12 mouse cellular contexts compared by ENCODE assay signal in genomic region chr13:49308206-49308605, GRCm38 (mm10). TPM values are rescaled to one million over a fixed set of nuclear protein-coding genes. Genes with fewer than 3 reads are reported as not detected.
DNase-seq lines count a peak whose midpoint lies in the region; ATAC-seq and TF ChIP-seq lines count a peak whose summit lies in the region.
"Had no signal": no experiment of that assay in that cellular context is flagged by ENCODE, and none has a peak within 500 bp of the region (broad histone marks: within the 10 kb centered on the region; RNA-seq: fewer than 3 reads in every experiment).

No protein-coding gene starts in this region.

- peak overlapping the region; percentile 12; the same call in 1 of the 2 replicates for H3K4me3 ChIP-seq in heart, embryonic 15.5 days
- no peak overlapping the region for H3K4me3 ChIP-seq in heart, adult 2 months
- peak overlapping the region; percentile 29 for H3K4me3 ChIP-seq in liver, embryonic 12.5 days
- H3K4me3 ChIP-seq: midbrain, embryonic 12.5 days had no signal

- intact Hi-C loops in heart, adult 2 months (cut with DNase I), result no loop called here

- H3K27me3 ChIP-seq in heart, embryonic 15.5 days, result no peaks in the 10 kb centered on the region
- H3K27me3 ChIP-seq in heart, adult 2 months (ENCODE audit: control insufficient read depth, insufficient read depth, low read length), result no peaks in the 10 kb centered on the region
- no peaks in the 10 kb centered on the region for H3K27me3 ChIP-seq in liver, embryonic 12.5 days (replicated peaks)

- no peak overlapping the region for H3K9ac ChIP-seq in heart, embryonic 15.5 days
- H3K9ac ChIP-seq in heart, adult 2 months (ENCODE audit: low read depth, low read length), result no peak overlapping the region
- H3K9ac ChIP-seq in liver, embryonic 12.5 days, result 0 out of 2 replicates have a peak overlapping the region, but pooled peaks have one; percentile 29
- H3K9ac ChIP-seq: midbrain, embryonic 12.5 days had no signal

- TF ChIP-seq CTCF in heart, adult 2 months (IDR thresholded peaks at IDR 0.05), result no peak

- no peaks in the 10 kb centered on the region for H3K9me3 ChIP-seq in heart, embryonic 15.5 days (replicated peaks)
- no peaks in the 10 kb centered on the region for H3K9me3 ChIP-seq in liver, embryonic 12.5 days (replicated peaks)
- H3K9me3 ChIP-seq: midbrain, embryonic 12.5 days had no signal

- no peak for ATAC-seq in heart, embryonic 15.5 days (replicated peaks; ENCODE audit: insufficient number of reproducible peaks, insufficient read depth, low FRiP score, low read depth)
- no peak; the same call in 1 of the 2 replicates for ATAC-seq in liver, embryonic 12.5 days

- peak overlapping the region; percentile 81 for H3K27ac ChIP-seq in heart, embryonic 15.5 days
- no peak overlapping the region; the same call in 1 of the 2 replicates for H3K27ac ChIP-seq in heart, adult 2 months
- peak overlapping the region; percentile 59 for H3K27ac ChIP-seq in liver, embryonic 12.5 days
- H3K27ac ChIP-seq: kidney, postnatal 0 days; midbrain, embryonic 12.5 days had no signal

- no peaks in the 10 kb centered on the region for H3K79me2 ChIP-seq in heart, adult 2 months (replicated peaks; ENCODE audit: control insufficient read depth, insufficient read depth, low read length)

- H3K4me1 ChIP-seq in heart, embryonic 15.5 days (replicated peaks), result peaks cover 18% of the 10 kb centered on the region
- H3K4me1 ChIP-seq in heart, adult 2 months (ENCODE audit: control insufficient read depth, insufficient read depth, low read length), result peaks cover 3% of the 10 kb centered on the region
- H3K4me1 ChIP-seq in liver, embryonic 12.5 days, result peaks cover 38% of the 10 kb centered on the region
- H3K4me1 ChIP-seq: midbrain, embryonic 12.5 days had no signal

- 87% methylated on average over 4 of the region's 4 CpGs for whole genome bisulfite sequencing in heart, embryonic 15.5 days
- 92% methylated on average over 4 of the region's 4 CpGs for WGBS in heart, adult 2 months
- 52% methylated on average over 4 of the region's 4 CpGs for WGBS in liver, embryonic 12.5 days (ENCODE audit: insufficient replicate concordance)

- DNase-seq in heart, adult 2 months, result no peak
- DNase-seq in thymus, postnatal 14 days, result peak; percentile 25
- no peak for DNase-seq in thymus, postnatal 25 days
- no peak for DNase-seq in adipocyte (ENCODE audit: low spot score)
- DNase-seq in MN1 (ENCODE audit: low spot score), result no peak
- no peak for DNase-seq in gastrocnemius, postnatal 4 days (ENCODE audit: low spot score in 2 of 2)
- DNase-seq: adrenal gland, adult 2 months; cerebellum, postnatal 25 days had no signal

- no peak for TF ChIP-seq EP300 in heart, adult 2 months (IDR thresholded peaks at IDR 0.05; ENCODE audit: insufficient read depth, low read depth, low read length)

- no peak for TF ChIP-seq POLR2A in heart, adult 2 months (IDR thresholded peaks at IDR 0.05; ENCODE audit: insufficient read depth, low read depth, low read length)

- H3K36me3 ChIP-seq in heart, embryonic 15.5 days, result no peaks in the 10 kb centered on the region
- no peaks in the 10 kb centered on the region for H3K36me3 ChIP-seq in heart, adult 2 months (ENCODE audit: control insufficient read depth, insufficient read depth, low read length)
- no peaks in the 10 kb centered on the region for H3K36me3 ChIP-seq in liver, embryonic 12.5 days
- H3K36me3 ChIP-seq: midbrain, embryonic 12.5 days had no signal

- H3K4me2 ChIP-seq in heart, embryonic 15.5 days, result peak overlapping the region; percentile 47; the same call in 1 of the 2 replicates
- H3K4me2 ChIP-seq in liver, embryonic 12.5 days, result peak overlapping the region; percentile 68
- H3K4me2 ChIP-seq: midbrain, embryonic 12.5 days had no signal

RNA-seq across cellular contexts. Expression of gene Fgd3, which starts 11.9 kb away (rescaled TPM):
- 0.14 and 0.32 TPM in 2 replicates for polyA plus RNA-seq in heart, embryonic 15.5 days (2015; fragmentation: Nextera tagmentation; extraction: Ambion mirVana)
- 1 to 10 TPM in 1 of 2 experiments, under 1 TPM in 1; 0.96 to 1.0 TPM for total RNA-seq in heart, adult 2 months (2021)
- 0.96 and 0.97 TPM in 2 replicates for polyA plus RNA-seq in heart, adult 2 months (2012; rRNA removed)
- 0.32 and 0.49 TPM in 2 replicates for polyA plus RNA-seq in liver, embryonic 12.5 days (2016; fragmentation: Nextera tagmentation; extraction: Ambion mirVana)
- total RNA-seq in gastrocnemius, postnatal 4 days (2021), result 1 to 10 TPM in 1 of 2 experiments, under 1 TPM in 1; 0.98 to 1.5 TPM

RNA-seq across cellular contexts. Expression of gene Bicd2, which starts 33.2 kb away (rescaled TPM):
- polyA plus RNA-seq in heart, embryonic 15.5 days (2015; fragmentation: Nextera tagmentation; extraction: Ambion mirVana), result 47.4 and 48.2 TPM in 2 replicates
- total RNA-seq in heart, adult 2 months (2021), result 10 to 100 TPM; 72.4 to 77.6 TPM
- polyA plus RNA-seq in heart, adult 2 months (2012; rRNA removed), result 44.5 and 64.2 TPM in 2 replicates
- 14.7 and 15.2 TPM in 2 replicates for polyA plus RNA-seq in liver, embryonic 12.5 days (2016; fragmentation: Nextera tagmentation; extraction: Ambion mirVana)
- total RNA-seq in gastrocnemius, postnatal 4 days (2021), result 10 to 100 TPM; 32.9 to 35.7 TPM

RNA-seq across cellular contexts. Expression of gene Susd3, which starts 59.7 kb away (rescaled TPM):
- 1.6 and 2.5 TPM in 2 replicates for polyA plus RNA-seq in heart, embryonic 15.5 days (2015; fragmentation: Nextera tagmentation; extraction: Ambion mirVana)
- under 1 TPM; 0.32 to 0.63 TPM for total RNA-seq in heart, adult 2 months (2021)
- 1.1 and 1.4 TPM in 2 replicates for polyA plus RNA-seq in heart, adult 2 months (2012; rRNA removed)
- polyA plus RNA-seq in liver, embryonic 12.5 days (2016; fragmentation: Nextera tagmentation; extraction: Ambion mirVana), result 2.4 and 2.5 TPM in 2 replicates
- total RNA-seq in gastrocnemius, postnatal 4 days (2021), result 1 to 10 TPM in 1 of 2 experiments, under 1 TPM in 1; 0.61 to 1.5 TPM
